Mouse (Mus musculus): ENCODE measurements at regions not wholly inside any gene's neighbourhood (a gene's known extent, or its start where the extent isn't known, plus 50 kb on each side); places are given as distances from the start of the nearest gene placed in this dataset.
A peak's percentile ranks its signal among the peaks of the same experiment; 100 is the strongest.

DNA sequence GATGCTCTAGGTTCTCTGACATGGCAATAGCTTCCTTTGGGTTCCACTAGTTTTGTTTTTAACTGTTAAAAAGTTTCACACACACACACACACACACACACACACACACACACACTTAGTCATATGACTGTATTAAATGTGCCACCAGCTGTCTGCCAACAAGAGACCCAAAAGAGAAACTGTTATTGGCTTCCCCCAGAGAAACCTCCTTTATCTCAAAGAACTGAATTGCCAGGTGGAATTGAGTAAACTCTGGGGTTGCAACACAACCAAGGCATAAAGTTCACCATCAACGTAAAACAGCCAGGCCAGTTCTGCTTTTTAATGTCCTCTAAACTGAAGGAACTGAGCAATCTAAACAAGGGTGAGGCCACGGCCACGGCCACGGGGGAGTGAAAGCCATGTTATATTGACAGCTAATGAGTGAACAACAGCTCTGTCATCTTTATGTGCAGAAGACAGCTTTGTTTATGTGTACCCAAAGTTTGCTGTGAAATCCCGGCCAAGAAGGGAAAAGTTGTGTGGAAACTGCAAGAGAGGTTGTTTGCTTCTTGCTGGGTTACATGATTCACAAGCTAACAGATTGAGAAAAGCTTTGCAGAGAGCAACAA, 69.3 kb downstream of the Btg1 start:
- Histone ChIP-seq H3K4me3 (ENCODE audit: insufficient read depth, low read depth, low read length) (no peak overlapping the region), H3K27ac (replicated peaks; ENCODE audit: insufficient read depth, low read depth, low read length) (peak overlapping the region; percentile 88), H3K9ac (ENCODE audit: low read depth, low read length) (no peak overlapping the region), H3K4me1 (ENCODE audit: control insufficient read depth, insufficient read depth, low read length) (peaks cover 11% of the 10 kb centered on the region), H3K27me3 (ENCODE audit: control insufficient read depth, insufficient read depth, low read length) (no peaks in the 10 kb centered on the region), H3K79me2 (ENCODE audit: control insufficient read depth, insufficient read depth, low read length) (no peaks in the 10 kb centered on the region), H3K36me3 (ENCODE audit: control insufficient read depth, insufficient read depth, low read length) (no peaks in the 10 kb centered on the region)
- DNase-seq (ENCODE audit: extremely low read depth, low read depth, low spot score): peak; percentile 99
- WGBS: 8% methylated on average over 5 of the region's 5 CpGs
- no peak for TF ChIP-seq POLR2A (IDR thresholded peaks at IDR 0.05; ENCODE audit: extremely low read depth, insufficient read depth, low read length)
- TF ChIP-seq CTCF (IDR thresholded peaks at IDR 0.05; ENCODE audit: low read depth, low read length): no peak

- H3K79me2 ChIP-seq (ENCODE audit: control insufficient read depth, insufficient read depth, low read length): no peaks in the 10 kb centered on the region
- no peaks in the 10 kb centered on the region for H3K27me3 ChIP-seq (ENCODE audit: control insufficient read depth, insufficient read depth, low read length)
- 17% methylated on average over 6 of the region's 6 CpGs for WGBS
- H3K9ac ChIP-seq (ENCODE audit: low read depth, low read length): no peak overlapping the region
- TF ChIP-seq POLR2A (IDR thresholded peaks at IDR 0.05; ENCODE audit: extremely low read depth, insufficient read depth, low read length) (no peak), CTCF (IDR thresholded peaks at IDR 0.05; ENCODE audit: low read depth, low read length) (no peak)
- no peaks in the 10 kb centered on the region for H3K36me3 ChIP-seq (ENCODE audit: control insufficient read depth, insufficient read depth, low read length)
- peak overlapping the region; percentile 7; the same call in 1 of the 2 replicates for H3K27ac ChIP-seq (replicated peaks; ENCODE audit: insufficient read depth, low read depth, low read length)
- peak; percentile 99 for DNase-seq (ENCODE audit: extremely low read depth, low read depth, low spot score)
- H3K4me3 ChIP-seq (ENCODE audit: insufficient read depth, low read depth, low read length): no peak overlapping the region
- H3K4me1 ChIP-seq (ENCODE audit: control insufficient read depth, insufficient read depth, low read length): peaks cover 17% of the 10 kb centered on the region
Observed at GRCm38 (mm10) chr10:96686659-96687440, 70.0 kb downstream of the Btg1 start.

DNA sequence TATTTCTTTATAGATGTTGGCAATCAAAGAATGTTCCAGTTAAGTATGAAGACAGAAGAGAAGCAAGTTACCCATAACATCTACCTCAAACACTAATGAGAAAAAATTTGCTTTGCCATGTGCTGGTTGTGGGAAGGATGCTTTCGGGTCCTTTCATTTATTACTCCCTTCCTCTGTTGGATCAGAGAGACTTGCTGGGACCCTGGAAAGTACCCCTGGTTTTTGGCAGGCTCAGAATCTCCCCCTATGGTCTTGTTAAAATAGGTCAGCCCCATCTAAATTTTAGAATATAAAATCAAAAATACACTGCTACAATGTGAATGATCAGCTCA, 70.6 kb downstream of the Btg1 start:
- DNase-seq (ENCODE audit: extremely low read depth, low read depth, low spot score): no peak
- WGBS: 82% methylated on average over 1 of the region's 1 CpGs
- TF ChIP-seq CTCF (IDR thresholded peaks at IDR 0.05; ENCODE audit: low read depth, low read length) (no peak), POLR2A (IDR thresholded peaks at IDR 0.05; ENCODE audit: extremely low read depth, insufficient read depth, low read length) (no peak)
- H3K4me1 ChIP-seq (ENCODE audit: control insufficient read depth, insufficient read depth, low read length): peaks cover 17% of the 10 kb centered on the region
- no peaks in the 10 kb centered on the region for H3K27me3 ChIP-seq (ENCODE audit: control insufficient read depth, insufficient read depth, low read length)
- peak overlapping the region; percentile 7; the same call in 1 of the 2 replicates for H3K27ac ChIP-seq (replicated peaks; ENCODE audit: insufficient read depth, low read depth, low read length)
- no peak overlapping the region for H3K9ac ChIP-seq (ENCODE audit: low read depth, low read length)
- no peak overlapping the region for H3K4me3 ChIP-seq (ENCODE audit: insufficient read depth, low read depth, low read length)
- no peaks in the 10 kb centered on the region for H3K36me3 ChIP-seq (ENCODE audit: control insufficient read depth, insufficient read depth, low read length)
- no peaks in the 10 kb centered on the region for H3K79me2 ChIP-seq (ENCODE audit: control insufficient read depth, insufficient read depth, low read length)

GRCm38 (mm10) chr10:96689976-96690867, 73.4 kb downstream of the Btg1 start:
- peak overlapping the region; percentile 72 for H3K27ac ChIP-seq (replicated peaks; ENCODE audit: insufficient read depth, low read depth, low read length)
- no peaks in the 10 kb centered on the region for H3K27me3 ChIP-seq (ENCODE audit: control insufficient read depth, insufficient read depth, low read length)
- no peak overlapping the region for H3K4me3 ChIP-seq (ENCODE audit: insufficient read depth, low read depth, low read length)
- H3K36me3 ChIP-seq (ENCODE audit: control insufficient read depth, insufficient read depth, low read length): no peaks in the 10 kb centered on the region
- no peak for TF ChIP-seq CTCF (IDR thresholded peaks at IDR 0.05; ENCODE audit: low read depth, low read length)
- TF ChIP-seq POLR2A (IDR thresholded peaks at IDR 0.05; ENCODE audit: extremely low read depth, insufficient read depth, low read length): no peak
- peak; percentile 76 for DNase-seq (ENCODE audit: extremely low read depth, low read depth, low spot score)
- no peaks in the 10 kb centered on the region for H3K79me2 ChIP-seq (ENCODE audit: control insufficient read depth, insufficient read depth, low read length)
- 19% methylated on average over 11 of the region's 11 CpGs for WGBS
- H3K4me1 ChIP-seq (ENCODE audit: control insufficient read depth, insufficient read depth, low read length): peaks cover 18% of the 10 kb centered on the region
- no peak overlapping the region for H3K9ac ChIP-seq (ENCODE audit: low read depth, low read length)

GRCm38 (mm10) chr10:96690868-96691302, 74.1 kb downstream of the Btg1 start:
- TF ChIP-seq POLR2A (IDR thresholded peaks at IDR 0.05; ENCODE audit: extremely low read depth, insufficient read depth, low read length) (no peak), CTCF (IDR thresholded peaks at IDR 0.05; ENCODE audit: low read depth, low read length) (no peak)
- Histone ChIP-seq H3K9ac (ENCODE audit: low read depth, low read length) (no peak overlapping the region), H3K27ac (replicated peaks; ENCODE audit: insufficient read depth, low read depth, low read length) (peak overlapping the region; percentile 72), H3K27me3 (ENCODE audit: control insufficient read depth, insufficient read depth, low read length) (no peaks in the 10 kb centered on the region), H3K4me3 (ENCODE audit: insufficient read depth, low read depth, low read length) (no peak overlapping the region), H3K36me3 (ENCODE audit: control insufficient read depth, insufficient read depth, low read length) (no peaks in the 10 kb centered on the region), H3K79me2 (ENCODE audit: control insufficient read depth, insufficient read depth, low read length) (no peaks in the 10 kb centered on the region), H3K4me1 (ENCODE audit: control insufficient read depth, insufficient read depth, low read length) (peaks cover 16% of the 10 kb centered on the region)
- peak; percentile 99 for DNase-seq (ENCODE audit: extremely low read depth, low read depth, low spot score)
- 11% methylated on average over 2 of the region's 2 CpGs for WGBS

All from liver, adult 2 months (tissue).